Mouse (Mus musculus) left cerebral cortex, adult 2 months (tissue): ENCODE measurements around the gene Eva1b. TPM values are rescaled to one million over a fixed set of nuclear protein-coding genes. Genes with fewer than 3 reads are reported as not detected.

ENCODE experiments used
- DNase-seq, 2 experiments: peaks; one replicate each; pipeline ENCODE4 v3.0.0; 2021 to 2022; ENCODE audit warnings: low spot score in 2 of 2, mixed read lengths in 1 of 2; ENCODE audit errors: extremely low spot score in 1 of 2
- H3K27ac ChIP-seq: fragments of 200-600 bp; 2 replicates; pipeline ENCODE4 v1.8.1; 2022
- H3K4me3 ChIP-seq: fragments of 200-600 bp; 2 replicates; pipeline ENCODE4 v1.8.1; 2022
- CTCF ChIP-seq: fragments of 200-600 bp; IDR thresholded peaks from 2 replicates; pipeline ENCODE4 v1.8.1; 2022; ENCODE audit warnings: antibody characterized with exemption, mild to moderate bottlenecking, moderate library complexity
- intact Hi-C: fragments of 180-260 bp; cut with DNase I; formaldehyde crosslinking; loops from one replicate; pipeline ENCODE4 v1.15.1; 2025
- total RNA-seq, 2 experiments: library from RNA; stranded (reverse); gene quantifications; 2 replicates each; pipeline ENCODE4 v1.2.3; 2021

The Eva1b gene
- total RNA-seq, 2 experiments from 2014 or later: 3.1 to 3.8 TPM

DNA sequence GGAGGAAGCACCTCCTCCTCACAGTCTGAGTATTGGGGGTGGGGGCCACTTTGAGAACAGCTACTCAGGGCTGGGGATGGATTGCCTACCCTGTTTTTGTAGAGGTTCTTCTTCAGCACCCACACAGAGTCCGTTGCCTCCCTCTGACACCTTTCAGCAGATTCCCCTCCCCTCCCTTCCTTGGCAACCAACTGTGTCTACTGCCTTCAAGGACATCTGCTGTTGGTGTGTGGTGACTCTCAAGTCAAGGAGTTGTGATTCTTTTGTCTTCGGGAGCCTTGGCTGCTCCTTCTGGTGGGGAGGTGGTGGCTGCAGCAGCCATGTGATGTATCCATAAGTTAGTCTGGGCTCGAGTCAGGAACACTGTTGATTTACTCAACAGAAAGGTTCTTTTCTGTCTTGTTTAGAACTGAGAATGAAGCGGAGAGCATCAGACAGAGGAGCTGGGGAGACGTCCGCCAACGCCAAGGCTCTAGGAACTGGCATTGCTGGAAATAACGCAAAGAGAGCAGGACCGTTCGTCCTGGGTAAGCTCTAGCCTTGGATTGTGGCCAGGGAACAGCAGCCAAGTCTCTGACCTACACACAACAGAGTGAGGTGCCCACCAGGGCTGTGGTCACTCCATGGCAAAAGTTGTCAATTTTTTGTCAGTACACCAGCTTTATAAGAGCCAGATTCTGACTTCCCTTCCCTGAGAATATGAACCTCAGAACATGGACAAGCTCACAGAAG, 24.1 kb upstream of the Eva1b start:
- Histone ChIP-seq H3K4me3 (no peak overlapping the region), H3K27ac (peak overlapping the region; percentile 51; the same call in 1 of the 2 replicates)
- intact Hi-C loops: no loop called here
- TF ChIP-seq CTCF: no peak
- peak in 1 of 2 experiments; percentile 41 for DNase-seq

DNA sequence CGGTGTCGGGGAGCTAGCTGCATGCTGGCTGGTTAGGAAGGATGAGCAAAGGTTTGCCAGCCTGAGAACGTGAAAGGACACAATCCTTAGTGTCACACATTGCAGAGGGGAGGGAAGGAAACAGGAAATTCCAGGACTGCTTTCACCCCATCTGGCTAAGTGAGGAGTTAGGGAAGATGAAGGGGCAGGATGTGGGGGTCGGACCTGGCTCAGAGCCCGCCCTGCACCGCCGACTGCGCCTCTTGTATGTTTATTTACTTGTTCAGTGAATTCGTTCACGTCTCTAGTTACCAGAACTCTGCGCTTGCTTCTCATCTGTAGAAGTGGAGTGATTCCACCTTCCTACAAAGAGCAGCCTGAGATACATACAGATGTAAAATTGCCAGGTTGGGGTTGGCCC, 17.0 kb upstream of the Eva1b start:
- intact Hi-C loops: no loop called here
- Histone ChIP-seq H3K4me3 (no peak overlapping the region), H3K27ac (peak overlapping the region; percentile 26; the same call in 1 of the 2 replicates)
- TF ChIP-seq CTCF: no peak
- no peak for DNase-seq

DNA sequence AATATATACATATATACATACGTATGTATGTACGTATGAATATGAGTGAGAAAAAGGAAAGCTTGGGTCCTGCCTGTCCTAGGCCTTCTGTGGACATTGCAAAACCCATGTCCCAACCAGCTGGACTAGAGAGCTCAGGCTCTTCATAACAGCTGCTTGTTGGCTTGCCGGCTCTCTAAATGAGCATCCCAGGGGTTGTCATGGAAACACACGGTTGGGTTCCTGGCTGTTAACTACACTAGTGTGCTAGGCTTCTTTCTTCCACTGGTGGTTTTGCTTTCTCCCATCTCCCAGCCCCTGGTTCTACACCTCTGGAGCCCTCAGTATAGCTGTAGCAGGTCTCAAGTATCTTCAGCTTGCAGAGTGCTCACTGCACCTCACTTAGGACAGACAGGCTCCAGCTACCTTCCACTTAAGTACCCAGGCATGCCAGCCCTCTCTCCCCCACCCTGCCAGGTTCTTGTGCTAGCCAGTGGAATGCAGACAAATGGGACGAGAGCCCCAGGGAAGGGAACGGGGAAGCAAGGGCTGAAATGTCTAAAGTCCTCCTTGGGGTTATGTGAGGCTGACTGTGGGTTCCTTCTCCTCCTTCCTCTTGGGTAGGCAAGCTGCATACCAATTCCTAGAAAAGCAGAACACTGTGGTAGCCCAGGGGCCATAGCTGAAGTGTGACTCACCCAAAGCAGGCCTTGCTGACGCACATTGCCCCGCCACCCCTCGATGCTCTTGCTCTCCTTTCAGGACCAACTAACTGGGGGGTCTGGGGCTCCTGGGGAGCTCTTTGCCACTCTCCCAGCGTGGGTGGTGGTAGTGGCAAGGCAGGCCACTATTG, 16.0 kb upstream of the Eva1b start:
- peak overlapping the region; percentile 60 for H3K27ac ChIP-seq
- intact Hi-C loops: no loop called here
- peak in 1 of 2 experiments; percentile 54 for DNase-seq
- H3K4me3 ChIP-seq: no peak overlapping the region
- no peak for TF ChIP-seq CTCF

DNA sequence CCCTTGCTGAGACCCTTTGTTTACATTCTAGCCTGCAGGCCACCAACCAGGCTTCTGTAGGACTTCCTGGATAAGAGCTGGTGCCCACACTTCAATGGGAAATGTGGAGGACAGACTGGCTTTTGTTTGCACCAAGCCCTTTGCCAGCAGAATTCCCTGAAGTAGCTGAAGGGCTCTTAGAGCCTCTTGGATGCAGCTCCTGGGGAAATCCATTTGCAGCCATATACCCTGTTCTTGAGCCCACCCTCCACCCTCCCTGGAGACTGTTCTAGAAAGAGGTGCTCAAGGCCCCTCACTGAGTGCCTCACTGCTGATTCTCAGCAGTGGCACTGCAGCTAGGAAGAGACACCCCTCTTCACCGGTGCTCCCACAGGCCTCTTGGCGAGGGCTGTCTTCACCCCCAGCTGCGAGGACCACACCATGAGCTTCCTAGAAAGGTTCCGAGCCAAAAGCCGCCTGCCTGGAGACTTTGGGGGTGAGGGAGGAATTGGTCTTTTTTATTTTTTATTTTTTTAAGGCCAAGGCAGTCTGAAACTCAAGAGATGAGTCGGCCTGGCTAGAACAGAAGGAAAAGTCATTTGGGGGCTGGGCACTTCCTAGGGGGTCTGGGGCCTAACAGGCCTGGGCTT, 14.8 kb upstream of the Eva1b start:
- Histone ChIP-seq H3K27ac (no peak overlapping the region; the same call in 1 of the 2 replicates), H3K4me3 (no peak overlapping the region)
- no peak for DNase-seq
- no peak for TF ChIP-seq CTCF
- intact Hi-C loops: no loop called here

DNA sequence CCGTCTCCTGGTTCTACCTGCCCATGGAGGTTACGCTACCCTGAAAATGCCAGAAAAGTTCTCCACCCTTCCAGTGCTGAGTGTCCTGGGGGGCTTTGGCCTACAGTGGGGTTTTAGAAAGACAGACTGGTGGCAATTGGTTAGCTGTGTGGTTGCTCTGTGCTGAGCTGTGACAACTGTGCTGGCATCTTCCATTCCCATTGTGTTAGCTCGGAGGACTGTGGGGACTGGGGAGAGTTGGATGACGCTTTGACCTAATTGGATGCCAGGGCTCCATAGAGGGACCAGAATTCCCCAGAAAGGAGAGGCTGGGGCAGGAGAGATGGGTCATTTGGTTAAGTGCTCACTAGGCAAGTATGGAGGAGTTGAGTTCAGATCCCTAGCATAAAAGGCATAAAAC, 13.3 kb upstream of the Eva1b start:
- intact Hi-C loops: no loop called here
- Histone ChIP-seq H3K27ac (no peak overlapping the region; the same call in 1 of the 2 replicates), H3K4me3 (no peak overlapping the region)
- DNase-seq: no peak
- TF ChIP-seq CTCF: no peak

DNA sequence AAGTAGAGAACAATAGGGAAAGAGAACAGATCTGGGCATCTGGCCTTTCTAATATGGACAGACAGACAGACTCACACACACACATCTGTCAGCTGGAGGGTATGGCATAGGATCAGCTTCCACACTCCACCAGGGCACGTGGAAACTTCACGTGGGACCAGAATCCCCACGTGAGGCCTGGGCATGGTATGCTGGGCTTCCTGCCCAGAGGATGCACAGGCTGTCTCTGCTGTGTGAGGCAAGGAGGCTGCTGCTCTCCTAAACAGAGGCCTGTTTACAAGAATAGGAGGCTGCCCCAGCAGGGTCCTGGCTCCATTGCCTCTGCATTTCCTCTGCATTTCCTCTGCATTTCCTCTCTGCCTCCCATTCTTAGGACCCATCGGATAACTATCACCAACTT, 12.9 kb upstream of the Eva1b start:
- no peak for DNase-seq
- H3K4me3 ChIP-seq: no peak overlapping the region
- H3K27ac ChIP-seq: no peak overlapping the region; the same call in 1 of the 2 replicates
- intact Hi-C loops: no loop called here
- no peak for TF ChIP-seq CTCF

DNA sequence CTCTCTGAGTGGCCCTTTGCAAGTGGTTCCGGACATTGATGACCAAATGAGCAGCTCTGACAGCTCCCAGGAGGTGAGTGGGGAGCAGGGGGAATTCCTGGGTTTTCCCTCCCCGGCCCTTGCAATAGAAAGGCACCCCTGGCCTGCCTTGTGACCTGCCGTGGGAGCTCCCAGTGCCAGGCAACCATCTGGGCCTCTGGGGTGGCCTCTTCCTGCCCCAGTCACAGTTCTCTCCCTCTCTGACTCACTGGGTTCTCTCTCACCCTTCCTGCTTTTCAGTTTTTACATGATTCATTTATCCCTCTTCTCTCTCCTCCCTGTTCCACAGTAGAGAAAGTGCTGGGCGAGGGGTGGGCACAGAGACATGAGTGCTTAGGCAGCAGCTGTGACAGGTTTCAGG, 9.8 kb upstream of the Eva1b start:
- Histone ChIP-seq H3K27ac (no peak overlapping the region), H3K4me3 (no peak overlapping the region)
- DNase-seq: no peak
- TF ChIP-seq CTCF: no peak
- intact Hi-C loops: no loop called here

DNA sequence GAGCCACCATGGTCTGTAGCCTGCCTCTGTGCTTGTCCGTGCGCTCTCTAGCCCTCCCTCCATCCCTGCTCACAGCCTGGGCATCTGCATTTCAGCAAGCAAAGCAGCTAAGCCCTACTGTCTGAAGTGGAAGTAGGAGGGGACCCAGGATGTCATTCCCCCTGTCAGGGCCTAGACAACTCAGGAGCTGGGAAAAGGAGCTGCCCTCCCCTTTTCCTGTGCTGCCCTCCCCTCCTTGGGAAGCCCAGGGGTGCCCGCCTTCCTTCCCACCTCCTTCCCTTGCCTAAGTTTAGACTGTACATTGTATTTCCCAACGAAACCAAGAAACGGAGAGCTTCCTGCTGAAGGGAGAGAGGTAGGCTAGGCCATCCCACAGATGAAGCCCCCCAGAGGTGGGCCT, 6.5 kb upstream of the Eva1b start:
- DNase-seq: no peak
- intact Hi-C loops: no loop called here
- TF ChIP-seq CTCF: no peak

DNA sequence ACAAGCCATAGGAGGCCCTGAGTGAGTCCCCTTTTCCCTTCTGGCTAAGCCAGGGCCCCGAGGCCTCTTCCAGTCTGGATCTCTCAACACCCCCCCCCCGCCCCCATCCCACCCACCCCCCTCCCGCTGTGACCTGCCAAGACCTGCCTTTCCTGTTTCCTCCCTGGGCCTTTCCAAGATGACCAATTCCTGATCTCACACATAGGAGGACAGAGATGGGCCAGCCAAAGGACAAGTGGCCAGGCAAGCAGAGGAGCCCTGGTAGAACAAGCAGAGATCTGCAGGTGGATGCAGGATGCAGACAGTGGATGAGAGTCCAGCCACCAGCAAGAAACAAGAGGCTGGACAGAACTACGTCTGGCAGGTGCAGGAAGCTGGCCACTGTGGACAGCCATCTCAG, 2.1 kb upstream of the Eva1b start:
- intact Hi-C loops: no loop called here
- Histone ChIP-seq H3K4me3 (no peak overlapping the region), H3K27ac (no peak overlapping the region)
- DNase-seq: no peak
- no peak; the same call in 1 of the 2 replicates for TF ChIP-seq CTCF

More for the DNA sequence above, 6.5 kb upstream of the Eva1b start:
- H3K4me3 ChIP-seq: no peak overlapping the region
- no peak overlapping the region for H3K27ac ChIP-seq

DNA sequence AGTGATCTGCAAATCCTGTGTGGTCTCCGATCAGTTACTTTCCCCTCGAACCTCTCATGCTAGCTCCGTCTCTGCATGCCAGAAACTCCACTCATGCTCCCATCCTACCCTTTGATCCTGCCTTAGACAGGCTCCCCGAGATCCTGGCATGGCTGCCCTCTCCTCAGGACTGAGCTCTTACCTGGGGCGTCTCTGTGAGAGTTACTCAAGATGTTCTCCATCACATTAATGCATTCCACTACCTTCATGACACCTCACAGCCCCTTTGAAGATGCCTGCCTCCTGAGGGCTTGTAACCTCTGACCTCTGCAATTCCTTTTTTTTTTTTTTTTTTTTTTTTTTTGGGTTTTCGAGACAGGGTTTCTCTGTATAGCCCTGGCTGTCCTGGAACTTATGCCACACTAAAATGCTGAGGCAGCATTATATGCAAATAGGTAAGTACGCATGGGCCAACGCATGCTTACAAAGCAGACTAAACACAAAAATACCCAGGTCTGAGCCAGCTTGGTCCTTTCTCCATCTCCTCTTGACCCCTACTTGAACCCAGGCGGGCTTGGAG, 491 bp upstream of the Eva1b start:
- DNase-seq: no peak
- intact Hi-C loops: no loop called here
- no peak for TF ChIP-seq CTCF
- Histone ChIP-seq H3K27ac (no peak overlapping the region), H3K4me3 (no peak overlapping the region)

DNA sequence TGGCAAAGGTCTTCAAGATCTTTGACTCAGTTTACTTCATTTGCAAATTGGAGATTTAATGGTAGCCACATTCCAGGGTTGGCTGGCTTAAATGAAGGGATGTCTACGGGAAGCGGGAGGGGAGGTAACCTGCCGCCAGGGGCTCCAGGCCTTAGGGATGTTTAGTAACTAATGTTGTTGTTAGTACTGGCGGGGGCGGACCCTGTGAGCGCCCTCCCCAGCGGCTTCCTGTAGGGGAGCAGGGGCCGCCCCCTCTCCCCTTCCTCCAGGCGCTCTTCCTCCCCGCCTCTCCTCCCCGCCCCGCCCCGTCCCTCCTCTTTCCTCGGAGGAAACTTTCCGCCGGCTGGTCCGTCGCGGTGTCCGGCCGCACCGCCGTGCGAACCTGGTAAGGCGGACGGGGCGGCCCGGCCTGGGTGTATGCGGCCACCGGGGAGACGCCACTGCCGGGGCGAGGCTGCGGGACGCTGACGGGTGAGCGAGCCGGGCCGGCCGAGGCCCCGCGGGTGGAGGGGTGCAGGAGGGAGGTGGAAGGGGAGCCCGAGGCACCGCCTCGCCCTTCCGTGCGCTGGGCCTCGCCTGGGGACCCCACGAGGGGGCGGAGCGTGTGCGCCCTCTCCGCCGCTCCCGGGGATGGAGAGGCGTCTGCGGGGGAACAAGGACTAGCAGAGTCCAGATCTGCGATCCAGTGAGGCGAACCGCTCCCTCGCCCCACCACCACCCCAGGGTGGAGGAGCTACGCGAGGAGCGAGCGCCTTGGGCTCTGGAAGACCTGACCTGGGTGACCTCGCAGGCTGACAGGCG, 817 bp downstream of the Eva1b start:
- TF ChIP-seq CTCF: peak; percentile 9
- intact Hi-C loops: no loop called here
- Histone ChIP-seq H3K27ac (peak overlapping the region; percentile 47), H3K4me3 (peak overlapping the region; percentile 45)
- no peak for DNase-seq
